Mouse (Mus musculus): ENCODE results near the gene Vmn2r23. TPM values are rescaled to one million over a fixed set of nuclear protein-coding genes. Genes with fewer than 3 reads are reported as not detected.
"Not testable (repeated sequence)": the region's sequence is repeated elsewhere in the genome, so short reads cannot be mapped to it uniquely, and the experiment has no call there.

Gene Vmn2r23
- not detected for total RNA-seq (2021)
- long read RNA-seq: 0 reads

DNA sequence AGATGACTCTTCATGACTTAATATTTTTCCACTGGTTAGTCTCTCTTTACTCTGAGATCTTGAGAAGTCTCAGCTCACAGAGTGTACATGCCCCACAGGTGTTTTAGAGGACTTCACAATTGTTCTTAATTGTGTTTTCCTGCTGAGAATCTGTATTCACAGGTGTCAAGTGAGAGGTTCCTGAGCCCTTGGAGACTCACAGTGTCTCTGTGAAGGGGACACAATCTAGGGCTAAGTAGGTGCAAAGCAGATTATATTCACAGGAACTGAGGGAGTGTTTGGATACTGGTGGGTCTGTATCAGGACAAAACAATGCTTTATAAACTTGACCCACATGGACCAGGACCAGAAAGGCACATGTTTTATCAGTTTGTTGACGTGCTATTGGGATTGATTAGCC, at the start of gene Vmn2r23:
Vmn2r23 (plus strand) TSS at position 301 of the 400 bp plus-strand sequence.
- DNase-seq (ENCODE audit: low spot score in 2 of 2): no peak

- peak; percentile 3 to 21 for DNase-seq (ENCODE audit: low spot score in 2 of 2)
These were observed 45.4 kb upstream of the Vmn2r23 start for GRCm38 (mm10) chr6:123657040-123657439.

DNA sequence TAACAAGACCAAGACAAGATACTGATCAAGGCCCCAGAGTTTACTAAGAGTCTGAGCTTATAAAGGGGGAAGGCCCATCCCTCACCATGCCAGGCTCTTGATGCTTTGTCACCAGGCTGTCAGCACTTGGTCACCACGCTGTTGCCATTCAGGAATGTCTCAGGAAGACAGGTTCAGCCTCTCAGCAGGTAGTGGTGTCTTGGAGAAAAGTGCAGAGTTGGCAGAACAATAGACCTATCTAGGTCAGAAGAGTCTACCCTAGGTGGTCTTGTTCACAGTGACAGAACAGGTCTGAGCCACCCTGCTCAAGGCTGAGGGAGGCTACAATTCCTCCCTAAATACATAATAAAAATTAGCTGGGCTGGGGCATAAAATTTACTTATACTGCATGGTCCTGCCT, 5.8 kb upstream of the Vmn2r23 start:
- not testable (repeated sequence) for DNase-seq (ENCODE audit: low spot score in 2 of 2)

GRCm38 (mm10) chr6:123697213-123697612, 5.3 kb upstream of the Vmn2r23 start:
- no peak for DNase-seq (ENCODE audit: low spot score in 2 of 2)

DNA sequence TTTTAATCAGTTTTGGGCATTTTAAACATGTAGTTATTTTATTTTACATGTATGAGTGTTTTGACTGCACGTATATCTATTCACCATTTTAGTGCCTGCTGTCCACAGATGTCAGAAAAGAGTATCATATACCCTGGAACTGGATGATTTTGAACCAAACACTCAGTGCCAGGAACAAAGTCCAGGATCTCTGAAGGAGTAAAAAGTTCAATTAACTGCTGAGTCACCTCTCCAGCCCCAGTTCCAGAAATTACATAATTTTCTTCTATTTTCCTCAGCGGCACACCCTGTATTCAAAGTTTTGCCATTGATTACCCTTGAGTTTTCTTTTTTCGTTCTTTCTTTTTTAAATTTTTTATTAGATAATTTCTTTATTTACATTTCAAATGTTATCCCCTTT, 67.6 kb downstream of the Vmn2r23 start:
- DNase-seq (ENCODE audit: low spot score in 2 of 2): no peak

- no peak for DNase-seq (ENCODE audit: low spot score in 2 of 2)
These were observed 76.1 kb downstream of the Vmn2r23 start, which contains the start of gene Vmn2r24 for GRCm38 (mm10) chr6:123778579-123778978. Vmn2r24 (plus strand) TSS chr6:123778879.

GRCm38 (mm10) chr6:123784857-123785256, 82.4 kb downstream of the Vmn2r23 start:
- DNase-seq (ENCODE audit: low spot score in 2 of 2): no peak

DNA sequence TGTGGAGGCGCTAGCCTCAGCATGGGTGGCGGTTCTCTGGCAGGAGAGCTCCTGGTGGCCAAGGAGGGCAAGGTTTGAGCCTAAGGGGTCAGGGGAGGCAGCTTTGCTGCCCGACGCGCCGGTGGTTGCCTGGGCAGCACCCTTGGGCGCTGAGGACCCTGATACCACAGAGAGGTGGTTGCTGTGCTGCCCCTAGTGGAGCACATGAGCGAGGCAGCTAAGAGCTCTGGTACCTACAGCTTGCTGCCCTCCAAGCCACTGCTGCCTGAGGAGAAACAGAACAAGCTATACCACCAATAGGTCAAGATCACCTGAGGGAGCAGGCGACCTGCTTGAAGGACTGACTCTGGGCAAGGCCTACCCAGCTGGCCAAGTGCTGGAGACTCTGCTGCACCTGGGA, 91.3 kb downstream of the Vmn2r23 start:
- no peak for DNase-seq (ENCODE audit: low spot score in 2 of 2)

Other genes starting within 250 kb of the Vmn2r23 start
- gene Vmn2r21, start 169.3 kb upstream of the Vmn2r23 start, total RNA-seq (2021): not detected
- gene Vmn2r22, start 51.9 kb upstream of the Vmn2r23 start, total RNA-seq (2021): not detected
- not detected for gene Vmn2r24, start 76.2 kb downstream of the Vmn2r23 start, total RNA-seq (2021)
- not detected for gene Vmn2r25, start 150.8 kb downstream of the Vmn2r23 start, total RNA-seq (2021)